Mouse (Mus musculus) ES-Bruce4 (cell line): Measurements from ENCODE around the gene Gm7970.
"Not testable (repeated sequence)": the region's sequence is repeated elsewhere in the genome, so short reads cannot be mapped to it uniquely, and the experiment has no call there.

Experiments used
- CTCF ChIP-seq: IDR thresholded peaks from one replicate; pipeline ENCODE4 v1.8.1; 2011; ENCODE audit warnings: low read depth, low read length
- EP300 ChIP-seq: IDR thresholded peaks from 2 replicates; pipeline ENCODE4 v1.6.1; 2011; ENCODE audit warnings: low read depth, low read length; ENCODE audit not compliant: insufficient read depth

DNA sequence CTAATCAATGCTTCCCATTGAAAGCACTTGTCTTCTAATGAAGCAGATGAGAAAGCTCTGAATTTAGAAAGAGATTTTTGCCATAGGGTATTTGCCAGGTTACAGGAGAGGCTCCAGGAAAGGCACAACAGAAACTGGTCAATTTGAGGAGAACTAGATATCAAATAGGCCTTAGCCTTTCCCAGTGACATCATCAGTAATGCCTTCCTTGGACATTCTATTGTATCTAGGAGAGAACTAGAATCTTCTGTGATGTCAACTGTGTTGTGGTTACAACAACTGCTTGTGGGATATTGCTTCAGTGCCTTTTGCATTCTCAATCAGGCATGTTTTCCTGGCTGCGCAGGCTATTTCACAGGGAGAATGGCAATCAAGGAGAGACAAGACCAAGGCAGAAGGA, 17.5 kb upstream of the Gm7970 start, which contains the start of gene 1700049E17Rik2:
- TF ChIP-seq EP300, CTCF: not testable (repeated sequence)
